Mouse (Mus musculus) lung, adult 2 months (tissue): ENCODE data around the gene Tmem260.

ENCODE experiments used
- CTCF ChIP-seq: fragments of 200-500 bp; IDR thresholded peaks from 2 replicates; pipeline ENCODE4 v1.5.1; 2011; ENCODE audit warnings: mild to moderate bottlenecking, low read length, control low read depth; ENCODE audit not compliant: insufficient read depth
- POLR2A ChIP-seq: fragments of 200-500 bp; IDR thresholded peaks from 2 replicates; pipeline ENCODE4 v1.6.1; 2011; ENCODE audit warnings: low read depth, mild to moderate bottlenecking, control low read depth, low read length, borderline replicate concordance; ENCODE audit errors: extremely low read depth

- TF ChIP-seq CTCF (no peak), POLR2A (no peak)
These were observed 63.2 kb downstream of the Tmem260 start for GRCm38 (mm10) chr14:48509131-48509530.
